Mouse (Mus musculus): Measurements from ENCODE around the gene Dbnl. TPM values are rescaled to one million over a fixed set of nuclear protein-coding genes. Genes with fewer than 3 reads are reported as not detected.

Dbnl gene
- polyA plus RNA-seq, 1 experiment = 83.7 TPM

DNA sequence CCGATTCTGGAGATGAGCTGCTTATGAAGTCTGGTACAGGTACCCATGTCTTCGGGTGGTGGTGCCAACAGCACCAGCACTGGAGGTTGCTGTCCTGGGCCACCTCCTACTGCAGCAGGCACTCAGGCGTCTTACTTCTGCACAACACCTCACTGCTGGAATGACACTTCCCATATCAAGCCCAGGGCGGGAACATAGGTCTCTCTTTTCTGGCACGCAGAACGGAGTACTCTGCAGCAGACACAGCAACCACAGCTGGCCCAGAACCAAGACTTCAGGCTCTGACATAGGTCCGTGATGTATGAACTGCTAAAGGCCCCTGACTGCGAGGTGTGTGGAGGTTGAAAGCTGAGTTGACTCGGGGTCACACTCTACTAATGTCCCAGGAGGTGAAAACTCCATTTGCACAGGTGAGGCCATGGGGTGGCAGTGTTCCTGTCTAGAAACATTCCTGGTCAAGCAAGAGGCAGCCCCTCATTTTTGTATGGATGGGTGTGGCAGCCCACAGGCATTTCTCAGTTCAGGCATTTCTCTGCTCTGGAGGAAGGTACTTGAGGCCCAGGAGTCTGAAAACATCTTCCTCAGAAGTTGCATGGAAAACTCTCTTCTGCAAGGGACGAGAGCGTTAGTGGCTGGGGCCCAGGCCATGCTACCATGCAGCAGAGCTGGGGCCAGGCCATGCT lies 40.4 kb downstream of the Dbnl start:
- Histone ChIP-seq H3K27ac (ENCODE audit: insufficient read depth, low read length) (no peak overlapping the region), H3K27me3 (ENCODE audit: control insufficient read depth, insufficient read depth, low read length) (no peaks in the 10 kb centered on the region), H3K4me1 (ENCODE audit: control insufficient read depth, insufficient read depth, low read length) (no peaks in the 10 kb centered on the region; the same call in 1 of the 2 replicates), H3K4me3 (replicated peaks; ENCODE audit: insufficient read depth, low read depth, low read length) (no peak overlapping the region)
- no peak for DNase-seq
- TF ChIP-seq CTCF (IDR thresholded peaks at IDR 0.05; ENCODE audit: borderline replicate concordance, insufficient read depth, low read depth, low read length) (no peak), POLR2A (IDR thresholded peaks at IDR 0.05; ENCODE audit: borderline replicate concordance, insufficient read depth, low read length) (no peak)
- WGBS = 88% methylated on average over 11 of the region's 11 CpGs

DNA sequence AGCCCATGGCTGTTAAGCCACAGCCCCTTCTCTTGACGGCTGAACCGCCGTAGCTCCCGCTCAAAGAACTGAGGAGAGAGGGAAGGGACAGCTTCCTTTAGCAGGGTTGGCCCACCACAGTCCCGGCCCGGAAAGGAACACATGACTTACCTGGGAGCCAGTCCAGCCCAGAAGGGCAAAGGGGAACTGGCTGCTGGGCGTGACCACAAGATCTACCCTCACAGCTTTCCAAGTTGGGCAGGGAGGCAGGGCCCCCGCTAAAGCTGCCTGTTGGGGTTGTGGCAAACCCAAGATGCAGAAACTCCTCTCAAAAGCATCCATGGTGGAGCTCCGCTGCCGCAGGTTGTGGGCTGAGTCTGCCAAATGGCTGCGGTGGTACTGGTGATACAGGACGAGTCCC lies 41.0 kb downstream of the Dbnl start:
- WGBS = 90% methylated on average over 12 of the region's 12 CpGs
- H3K4me1 ChIP-seq (ENCODE audit: control insufficient read depth, insufficient read depth, low read length) = no peaks in the 10 kb centered on the region; the same call in 1 of the 2 replicates
- no peak for DNase-seq
- no peak overlapping the region for H3K27ac ChIP-seq (ENCODE audit: insufficient read depth, low read length)
- TF ChIP-seq CTCF (IDR thresholded peaks at IDR 0.05; ENCODE audit: borderline replicate concordance, insufficient read depth, low read depth, low read length) (no peak), POLR2A (IDR thresholded peaks at IDR 0.05; ENCODE audit: borderline replicate concordance, insufficient read depth, low read length) (no peak)
- no peaks in the 10 kb centered on the region for H3K27me3 ChIP-seq (ENCODE audit: control insufficient read depth, insufficient read depth, low read length)
- no peak overlapping the region for H3K4me3 ChIP-seq (replicated peaks; ENCODE audit: insufficient read depth, low read depth, low read length)

DNA sequence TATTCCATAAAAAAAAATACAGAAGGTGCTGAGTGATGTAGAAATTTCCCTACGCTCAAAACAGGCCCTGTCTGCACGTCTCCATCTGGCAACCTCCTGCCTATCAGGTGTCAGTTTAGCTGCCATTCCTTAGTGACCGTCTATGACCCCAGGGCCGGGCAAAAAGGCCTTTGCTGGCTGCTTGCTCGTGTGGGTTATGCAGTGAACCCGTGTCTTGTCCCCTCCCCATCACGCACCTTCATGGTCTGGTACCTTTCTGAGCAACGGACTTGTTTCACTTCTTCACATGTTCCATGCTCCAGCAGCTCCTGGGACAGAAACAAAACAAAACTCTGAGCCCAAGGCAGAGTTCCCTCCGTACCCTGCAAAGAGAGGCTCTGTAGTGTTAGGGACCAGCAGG lies 46.2 kb downstream of the Dbnl start:
- H3K4me1 ChIP-seq (ENCODE audit: control insufficient read depth, insufficient read depth, low read length) = peaks cover 5% of the 10 kb centered on the region
- WGBS = 87% methylated on average over 9 of the region's 9 CpGs
- H3K4me3 ChIP-seq (replicated peaks; ENCODE audit: insufficient read depth, low read depth, low read length) = no peak overlapping the region
- TF ChIP-seq POLR2A (IDR thresholded peaks at IDR 0.05; ENCODE audit: borderline replicate concordance, insufficient read depth, low read length) (no peak), CTCF (IDR thresholded peaks at IDR 0.05; ENCODE audit: borderline replicate concordance, insufficient read depth, low read depth, low read length) (no peak)
- DNase-seq = no peak
- H3K27ac ChIP-seq (ENCODE audit: insufficient read depth, low read length) = no peak overlapping the region
- no peaks in the 10 kb centered on the region for H3K27me3 ChIP-seq (ENCODE audit: control insufficient read depth, insufficient read depth, low read length)

DNA sequence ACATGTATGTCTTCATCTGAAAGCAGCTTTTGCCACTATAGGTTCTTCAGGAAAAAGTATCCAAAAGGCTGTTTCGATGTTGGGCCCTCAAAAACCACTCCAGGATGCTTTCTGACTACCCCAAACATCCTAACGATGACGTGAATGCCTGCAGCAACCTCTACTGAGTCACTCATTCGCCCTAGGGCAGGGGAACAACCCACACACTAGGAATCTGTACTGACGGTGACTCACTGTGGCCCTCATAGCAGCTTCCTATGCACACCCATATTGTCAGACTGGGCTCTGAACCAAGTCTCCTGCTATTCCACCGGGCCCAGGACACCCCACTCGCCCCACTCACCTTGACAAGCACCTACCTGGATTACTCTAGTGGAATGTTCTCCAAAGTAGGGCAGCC lies 46.8 kb downstream of the Dbnl start:
- TF ChIP-seq POLR2A (IDR thresholded peaks at IDR 0.05; ENCODE audit: borderline replicate concordance, insufficient read depth, low read length) (no peak), CTCF (IDR thresholded peaks at IDR 0.05; ENCODE audit: borderline replicate concordance, insufficient read depth, low read depth, low read length) (no peak)
- Histone ChIP-seq H3K27me3 (ENCODE audit: control insufficient read depth, insufficient read depth, low read length) (no peaks in the 10 kb centered on the region), H3K27ac (ENCODE audit: insufficient read depth, low read length) (no peak overlapping the region), H3K4me1 (ENCODE audit: control insufficient read depth, insufficient read depth, low read length) (peaks cover 5% of the 10 kb centered on the region), H3K4me3 (replicated peaks; ENCODE audit: insufficient read depth, low read depth, low read length) (no peak overlapping the region)
- no peak for DNase-seq
- WGBS = 85% methylated on average over 7 of the region's 7 CpGs

DNA sequence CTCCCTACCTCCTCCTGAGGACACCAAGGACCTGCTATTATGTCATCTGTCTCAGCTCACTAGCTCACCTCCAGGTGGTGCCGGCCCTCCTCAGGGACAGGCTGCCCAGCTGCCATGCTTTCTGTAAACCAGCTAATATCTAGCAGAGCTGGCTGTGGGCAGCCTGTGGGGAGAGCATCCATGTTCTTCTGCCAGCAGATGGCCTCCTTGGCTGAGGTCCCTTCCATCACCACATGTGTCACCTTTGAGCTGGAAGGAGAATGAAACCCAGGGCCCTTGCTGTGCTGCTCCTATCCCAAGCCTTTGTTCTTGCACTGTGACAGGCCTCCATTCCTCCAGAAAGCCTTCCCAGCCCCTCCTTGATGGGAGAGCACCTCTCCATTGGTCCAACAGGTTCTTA lies 47.8 kb downstream of the Dbnl start:
- no peak overlapping the region for H3K4me3 ChIP-seq (replicated peaks; ENCODE audit: insufficient read depth, low read depth, low read length)
- peaks cover 5% of the 10 kb centered on the region for H3K4me1 ChIP-seq (ENCODE audit: control insufficient read depth, insufficient read depth, low read length)
- 19% methylated on average over 1 of the region's 1 CpGs for WGBS
- no peaks in the 10 kb centered on the region for H3K27me3 ChIP-seq (ENCODE audit: control insufficient read depth, insufficient read depth, low read length)
- no peak; the same call in 1 of the 2 replicates for TF ChIP-seq CTCF (IDR thresholded peaks at IDR 0.05; ENCODE audit: borderline replicate concordance, insufficient read depth, low read depth, low read length)
- no peak for TF ChIP-seq POLR2A (IDR thresholded peaks at IDR 0.05; ENCODE audit: borderline replicate concordance, insufficient read depth, low read length)
- peak; percentile 44 to 45 for DNase-seq
- H3K27ac ChIP-seq (ENCODE audit: insufficient read depth, low read length) = no peak overlapping the region

- H3K27ac ChIP-seq (ENCODE audit: insufficient read depth, low read length) = peak within 1 kb of the TSS; percentile 37
- WGBS = under 1% methylated on average over 63 of the region's 63 CpGs
- peaks cover 5% of the 10 kb centered on the region for H3K4me1 ChIP-seq (ENCODE audit: control insufficient read depth, insufficient read depth, low read length)
- H3K27me3 ChIP-seq (ENCODE audit: control insufficient read depth, insufficient read depth, low read length) = no peaks in the 10 kb centered on the region
- TF ChIP-seq CTCF (IDR thresholded peaks at IDR 0.05; ENCODE audit: borderline replicate concordance, insufficient read depth, low read depth, low read length) (peak; percentile 72), POLR2A (IDR thresholded peaks at IDR 0.05; ENCODE audit: borderline replicate concordance, insufficient read depth, low read length) (peak; percentile 59; the same call in 1 of the 2 replicates)
- peak within 1 kb of the TSS; percentile 83 for H3K4me3 ChIP-seq (replicated peaks; ENCODE audit: insufficient read depth, low read depth, low read length)
- peak; percentile 93 to 94 for DNase-seq
Observed at GRCm38 (mm10) chr11:5837251-5838246, 49.3 kb downstream of the Dbnl start, which contains the start of gene Polm. Gene Polm, minus strand, starts transcription at chr11:5838016.

- 50% methylated on average over 7 of the region's 7 CpGs for WGBS
Observed at GRCm38 (mm10) chr11:5840346-5840745, 52.1 kb downstream of the Dbnl start.

More at GRCm38 (mm10) chr11:5840346-5840745, 52.1 kb downstream of the Dbnl start:
- Histone ChIP-seq H3K4me3 (replicated peaks; ENCODE audit: insufficient read depth, low read depth, low read length) (no peak overlapping the region), H3K27ac (ENCODE audit: insufficient read depth, low read length) (no peak overlapping the region), H3K27me3 (ENCODE audit: control insufficient read depth, insufficient read depth, low read length) (no peaks in the 10 kb centered on the region), H3K4me1 (ENCODE audit: control insufficient read depth, insufficient read depth, low read length) (peaks cover 5% of the 10 kb centered on the region)
- no peak for TF ChIP-seq CTCF (IDR thresholded peaks at IDR 0.05; ENCODE audit: borderline replicate concordance, insufficient read depth, low read depth, low read length)
- no peak for TF ChIP-seq POLR2A (IDR thresholded peaks at IDR 0.05; ENCODE audit: borderline replicate concordance, insufficient read depth, low read length)
- no peak for DNase-seq

Data from cerebellum, adult 2 months (tissue).